Mouse (Mus musculus) embryonic fibroblast, embryonic 13.5 days (primary cell): ENCODE data around the gene Ppp1r15a. TPM values are rescaled to one million over a fixed set of nuclear protein-coding genes. Genes with fewer than 3 reads are reported as not detected.
A peak's percentile ranks its signal among the peaks of the same experiment; 100 is the strongest.
"Not testable (repeated sequence)": the region's sequence is repeated elsewhere in the genome, so short reads cannot be mapped to it uniquely, and the experiment has no call there.

Experiments
- H3K27ac ChIP-seq: 2 replicates; pipeline ENCODE4 v1.5.1; 2012; ENCODE audit warnings: low read length, control low read depth, inconsistent platforms; ENCODE audit not compliant: insufficient read depth
- H3K4me1 ChIP-seq: 2 replicates; pipeline ENCODE4 v1.6.1; 2011; ENCODE audit warnings: low read length; ENCODE audit not compliant: control insufficient read depth, insufficient read depth
- H3K4me3 ChIP-seq: 2 replicates; pipeline ENCODE4 v1.5.1; 2011; ENCODE audit warnings: mild to moderate bottlenecking, control low read depth, low read length; ENCODE audit not compliant: insufficient read depth
- CTCF ChIP-seq: IDR thresholded peaks from 2 replicates; pipeline ENCODE4 v1.5.1; 2011; ENCODE audit warnings: mild to moderate bottlenecking, control low read depth, low read length, moderate library complexity, borderline replicate concordance; ENCODE audit not compliant: insufficient read depth
- POLR2A ChIP-seq: IDR thresholded peaks from 2 replicates; pipeline ENCODE4 v1.6.1; 2011; ENCODE audit warnings: low read depth, mild to moderate bottlenecking, control low read depth, low read length, moderate library complexity
- polyA plus RNA-seq: library from polyadenylated mRNA; stranded (reverse); fragments of >200 nt; gene quantifications from 2 replicates; pipeline ENCODE4 v1.2.4, GENCODE M21; 2011; ENCODE audit warnings: low read depth; ENCODE audit not compliant: missing spikeins, insufficient read length

Gene Ppp1r15a
- polyA plus RNA-seq, 1 experiment, result 35.9 TPM

DNA sequence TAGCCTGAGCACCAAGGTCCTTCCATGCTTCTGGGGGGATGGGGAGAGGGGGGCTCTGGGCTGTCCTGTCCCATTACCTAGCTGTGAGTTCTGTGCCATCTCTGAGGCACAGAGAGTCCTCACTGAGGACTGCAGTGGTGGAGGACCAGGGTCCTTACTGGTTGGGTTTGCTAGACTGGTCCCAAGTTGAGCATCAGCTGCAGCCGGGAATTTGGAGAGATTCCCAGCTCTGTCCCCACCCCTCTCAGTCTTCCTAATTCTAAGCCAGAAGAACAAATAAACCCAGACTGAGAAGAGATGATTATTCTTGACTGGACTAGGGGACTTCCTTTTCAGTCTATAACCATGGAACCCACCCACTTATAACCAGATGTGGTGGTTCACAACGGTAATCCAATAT is 4.6 kb upstream of the Ppp1r15a start:
- Histone ChIP-seq H3K4me3 (no peak overlapping the region), H3K27ac (no peak overlapping the region), H3K4me1 (no peaks in the 10 kb centered on the region)
- 0 out of 2 replicates have a peak, but pooled peaks have one; percentile 28 for TF ChIP-seq POLR2A
- TF ChIP-seq CTCF, result no peak

DNA sequence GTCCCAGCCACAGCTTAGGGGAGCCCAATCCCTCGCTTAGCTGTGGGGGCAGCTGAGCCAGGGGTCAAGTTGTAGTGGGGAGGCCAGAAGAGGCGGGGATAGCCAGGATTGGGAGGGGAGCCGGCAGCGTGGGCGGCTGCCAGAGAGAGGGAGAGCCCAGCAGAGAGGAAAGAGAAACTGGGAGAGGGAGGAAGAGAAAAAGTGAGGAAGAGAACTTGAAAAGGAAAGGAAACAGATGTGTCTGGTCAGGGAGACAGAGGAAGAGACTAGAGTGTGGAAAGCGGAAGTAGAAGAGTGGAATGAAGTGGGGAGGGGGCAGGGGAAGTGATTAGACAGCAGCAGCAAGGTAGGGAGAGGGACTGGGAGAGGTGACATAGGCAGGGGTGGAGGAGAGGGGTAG is 3.4 kb upstream of the Ppp1r15a start:
- Histone ChIP-seq H3K27ac (no peak overlapping the region), H3K4me3 (no peak overlapping the region), H3K4me1 (no peaks in the 10 kb centered on the region)
- TF ChIP-seq CTCF (no peak), POLR2A (0 out of 2 replicates have a peak, but pooled peaks have one; percentile 18)

DNA sequence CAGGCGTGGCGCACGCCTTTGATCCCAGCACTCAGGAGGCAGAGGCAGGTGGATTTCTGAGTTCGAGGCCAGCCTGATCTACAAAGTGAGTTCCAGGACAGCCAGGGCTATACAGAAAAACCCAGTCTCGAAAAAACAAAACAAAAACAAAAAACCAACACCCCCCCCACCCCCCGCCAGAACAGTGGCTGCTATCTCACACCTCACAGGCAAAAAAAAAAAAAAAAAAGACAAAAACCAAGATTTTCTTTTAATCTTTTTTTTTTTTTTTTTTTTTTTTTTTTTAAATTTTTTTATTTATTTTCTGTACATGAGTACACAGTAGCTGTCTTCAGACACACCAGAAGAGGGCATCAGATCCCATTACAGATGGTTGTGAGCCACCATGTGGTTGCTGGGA is 1.1 kb upstream of the Ppp1r15a start:
- H3K4me1 ChIP-seq, H3K4me3 ChIP-seq, H3K27ac ChIP-seq: not testable (repeated sequence)

DNA sequence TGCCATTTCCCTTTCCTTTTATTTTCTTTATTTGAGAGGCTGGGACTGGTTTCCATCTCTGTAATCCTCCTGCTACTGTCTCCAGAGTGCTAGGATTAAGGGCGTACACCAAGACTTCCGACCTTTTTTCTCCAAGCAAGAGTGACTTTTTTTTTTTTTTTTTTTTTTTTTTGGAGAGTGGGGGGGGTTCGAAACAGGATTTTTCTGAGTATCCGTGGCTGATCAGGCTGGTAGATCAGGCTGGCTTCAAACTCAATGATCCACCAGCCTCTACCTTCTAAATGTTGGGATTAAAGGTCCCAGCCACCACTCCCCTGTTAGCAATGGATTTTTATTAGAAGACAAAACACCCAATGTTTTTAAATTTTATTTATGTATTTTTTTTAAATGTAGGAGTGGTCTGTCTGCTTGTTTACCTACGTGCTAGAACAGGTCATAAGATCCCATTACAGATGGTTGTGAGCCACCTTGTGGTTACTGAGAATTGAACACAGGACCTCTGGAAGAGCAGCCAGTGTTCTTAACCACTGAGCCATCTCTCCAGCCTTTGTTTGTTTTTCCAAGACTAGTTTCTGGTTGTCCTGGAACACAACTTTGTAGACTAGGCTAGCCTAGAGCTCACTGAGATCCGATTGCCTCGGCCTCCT is 529 bp upstream of the Ppp1r15a start:
- Histone ChIP-seq H3K4me3 (peak overlapping the region; percentile 94), H3K27ac (peak overlapping the region; percentile 80), H3K4me1 (peaks cover 3% of the 10 kb centered on the region; the same call in 1 of the 2 replicates)
- no peak for TF ChIP-seq CTCF
- TF ChIP-seq POLR2A, result no peak

DNA sequence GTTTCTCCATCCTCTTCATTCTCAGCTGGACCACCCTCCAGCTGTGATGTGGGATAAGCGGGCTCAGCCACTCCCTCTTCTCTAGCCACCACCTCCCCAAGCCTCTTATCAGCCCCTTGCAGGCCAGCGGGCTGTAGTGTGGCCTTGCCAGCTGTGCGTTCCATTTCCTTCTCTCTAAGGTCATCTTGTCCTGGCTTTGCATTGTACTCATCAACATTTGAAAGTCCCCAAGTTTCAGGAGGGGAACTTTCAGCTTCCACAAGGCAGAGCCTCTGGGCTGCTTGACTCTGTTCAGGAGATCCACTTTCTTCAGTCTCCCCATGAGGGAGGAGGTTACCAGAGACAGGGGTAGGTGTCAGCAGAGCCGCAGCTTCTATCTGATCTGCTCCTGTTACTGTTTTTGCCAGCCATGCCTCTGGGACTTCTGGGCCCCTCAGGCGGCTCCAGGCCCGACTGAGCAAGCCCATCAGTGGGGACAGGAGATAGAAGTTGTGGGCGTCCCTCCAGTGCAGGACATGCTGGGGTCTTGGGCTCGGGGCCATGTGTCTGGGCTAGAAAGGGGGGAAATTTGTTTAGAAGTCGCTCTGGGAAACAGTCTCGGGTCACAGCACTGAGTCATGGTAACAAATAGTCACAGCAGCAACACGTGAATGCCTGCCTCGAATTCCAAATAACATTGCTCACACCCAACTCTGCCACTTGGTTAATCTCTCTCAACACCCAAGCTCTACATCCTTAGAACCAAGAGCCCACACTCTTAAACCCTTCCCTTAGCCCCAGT is 1.0 kb downstream of the Ppp1r15a start:
- no peak for TF ChIP-seq CTCF
- no peak; the same call in 1 of the 2 replicates for TF ChIP-seq POLR2A
- Histone ChIP-seq H3K4me1 (peaks cover 3% of the 10 kb centered on the region; the same call in 1 of the 2 replicates), H3K4me3 (peak overlapping the region; percentile 94), H3K27ac (peak overlapping the region; percentile 94)

DNA sequence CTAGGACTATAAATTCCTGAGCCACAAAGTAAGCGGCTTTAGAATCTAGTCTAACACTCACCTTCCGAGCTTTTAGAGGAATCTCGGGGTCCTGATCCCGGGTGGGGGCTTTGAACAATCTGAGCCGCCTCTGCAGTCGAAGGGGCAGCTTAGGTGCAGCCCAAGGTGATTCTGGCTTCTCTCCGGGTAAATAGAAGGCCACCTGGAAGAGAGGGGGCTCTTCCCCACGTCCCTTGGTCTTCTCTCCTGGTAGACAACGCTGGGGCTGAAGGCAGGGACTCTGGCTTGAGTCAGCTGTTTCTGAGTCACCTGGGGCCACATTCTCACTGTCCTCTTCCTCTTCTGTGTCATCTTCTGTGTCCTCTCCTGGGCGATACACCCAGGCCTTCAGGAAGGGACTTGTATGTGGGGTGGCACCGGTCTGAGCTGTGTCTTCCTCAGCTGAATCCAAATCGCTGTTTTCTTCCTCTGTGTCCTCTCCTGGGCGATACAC is 2.3 kb downstream of the Ppp1r15a start:
- TF ChIP-seq CTCF (no peak), POLR2A (no peak)
- peak overlapping the region; percentile 29 for H3K4me3 ChIP-seq
- H3K4me1 ChIP-seq, result peaks cover 3% of the 10 kb centered on the region; the same call in 1 of the 2 replicates
- peak overlapping the region; percentile 41 for H3K27ac ChIP-seq

DNA sequence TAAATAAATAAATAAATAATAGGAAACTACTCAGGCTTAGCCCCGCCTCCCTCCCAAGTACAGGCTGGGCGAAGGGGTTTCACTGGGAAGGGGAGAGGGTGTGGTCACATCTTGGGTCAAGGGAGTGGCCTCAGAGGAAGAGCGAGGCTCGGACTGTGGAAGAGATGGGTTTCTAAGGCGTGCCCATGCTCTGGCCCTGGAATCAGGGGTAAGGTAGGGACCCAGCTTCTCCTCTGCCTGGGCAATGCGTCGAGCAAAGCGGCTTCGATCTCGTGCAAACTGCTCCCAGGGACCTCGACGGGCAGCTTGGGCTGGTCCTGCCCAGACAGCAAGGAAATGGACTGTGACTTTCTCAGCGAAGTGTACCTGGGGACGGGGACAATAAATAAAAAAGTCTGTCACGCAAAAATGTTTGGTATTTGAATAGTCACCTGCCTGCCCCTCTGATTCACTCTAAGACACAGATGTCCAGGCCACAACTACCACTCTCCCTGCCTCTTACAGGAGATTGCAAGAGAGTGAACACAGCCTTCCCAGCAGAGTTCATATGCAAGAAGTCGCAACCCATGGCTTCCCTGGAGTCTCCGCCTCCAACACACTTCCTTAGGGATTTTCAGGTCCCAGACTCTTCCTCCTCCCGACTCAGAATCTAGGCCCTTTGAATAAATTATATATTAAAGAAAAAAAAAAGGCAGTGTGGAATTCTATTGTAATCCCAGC is 3.0 kb downstream of the Ppp1r15a start:
- peak overlapping the region; percentile 29 for H3K4me3 ChIP-seq
- H3K27ac ChIP-seq, result peak overlapping the region; percentile 77
- TF ChIP-seq POLR2A (0 out of 2 replicates have a peak, but pooled peaks have one; percentile 12), CTCF (no peak)
- peaks cover 3% of the 10 kb centered on the region; the same call in 1 of the 2 replicates for H3K4me1 ChIP-seq

DNA sequence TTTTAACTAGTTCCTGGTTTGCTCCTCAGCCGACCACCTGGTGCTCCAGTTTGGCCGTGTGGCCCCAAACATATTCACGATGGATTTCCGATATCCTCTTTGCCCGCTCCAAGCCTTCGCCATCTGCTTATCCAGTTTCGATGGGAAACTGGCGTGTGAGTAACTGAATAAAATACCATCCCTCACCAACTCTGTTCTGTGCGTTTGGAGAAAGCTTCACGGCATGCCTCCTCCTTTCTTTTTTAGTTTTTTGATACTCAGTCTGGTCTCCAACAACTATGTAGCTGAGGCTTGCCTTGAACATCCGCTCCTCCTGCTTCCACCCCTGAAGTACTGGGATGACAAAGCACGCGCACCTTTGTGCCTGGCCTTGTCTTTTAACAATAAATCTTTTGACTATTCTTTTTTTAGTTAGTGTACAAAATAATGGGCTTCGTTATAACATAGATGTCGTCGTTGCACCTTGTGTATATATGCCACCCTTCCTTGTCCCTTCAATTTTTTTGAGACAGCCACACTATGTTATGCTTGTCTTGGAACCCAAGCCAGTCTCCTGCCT is 3.8 kb downstream of the Ppp1r15a start:
- Histone ChIP-seq H3K27ac (0 out of 2 replicates have a peak overlapping the region, but pooled peaks have one; percentile 12), H3K4me1 (peaks cover 3% of the 10 kb centered on the region; the same call in 1 of the 2 replicates), H3K4me3 (0 out of 2 replicates have a peak overlapping the region, but pooled peaks have one; percentile 6)
- no peak for TF ChIP-seq CTCF
- no peak for TF ChIP-seq POLR2A

DNA sequence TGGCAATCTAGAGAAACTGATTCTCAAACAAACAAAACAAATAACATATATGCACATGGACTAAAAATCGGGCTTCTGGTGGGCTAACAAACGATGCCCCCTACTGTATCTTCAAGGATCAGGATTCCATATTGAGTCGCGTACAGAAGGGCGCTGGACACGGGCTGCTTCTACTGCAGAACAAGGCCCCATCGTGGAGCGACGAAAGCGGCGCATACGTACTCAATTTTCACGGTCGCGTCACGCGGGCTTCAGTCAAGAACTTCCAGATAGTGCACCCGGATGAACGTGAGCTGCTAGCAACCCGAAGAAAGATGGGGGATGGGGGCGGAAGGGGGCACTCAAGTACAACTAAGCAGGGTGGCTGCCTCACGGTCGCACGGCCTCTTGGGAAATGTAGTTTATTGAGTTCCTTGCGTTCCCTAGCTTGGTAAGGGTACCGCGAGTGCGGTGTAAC is 4.3 kb downstream of the Ppp1r15a start:
- peak overlapping the region; percentile 50 for H3K4me3 ChIP-seq
- peak overlapping the region; percentile 87 for H3K27ac ChIP-seq
- H3K4me1 ChIP-seq, result peaks cover 3% of the 10 kb centered on the region; the same call in 1 of the 2 replicates
- TF ChIP-seq CTCF (no peak), POLR2A (peak; percentile 63)

DNA sequence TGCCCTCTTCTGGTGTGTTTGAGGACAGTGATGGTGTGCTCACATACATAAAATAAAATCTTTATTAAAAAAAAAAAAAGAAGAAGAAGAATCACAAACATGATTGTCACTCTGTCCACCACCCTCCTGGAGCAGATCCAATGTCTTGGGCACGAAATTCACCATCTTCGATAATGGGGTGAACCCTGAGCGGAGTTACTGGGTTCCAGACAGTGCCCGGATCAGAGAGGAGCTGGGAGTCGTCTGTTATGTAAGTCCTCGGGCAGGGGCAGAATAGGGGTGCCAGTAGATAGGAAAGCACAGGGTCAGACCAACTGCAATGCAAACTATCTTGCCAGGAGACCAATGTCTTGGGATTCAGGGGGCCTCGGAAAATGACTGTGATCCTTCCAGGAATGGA is 5.5 kb downstream of the Ppp1r15a start:
- no peak for TF ChIP-seq CTCF
- no peak for TF ChIP-seq POLR2A
- H3K4me1 ChIP-seq, result peaks cover 3% of the 10 kb centered on the region; the same call in 1 of the 2 replicates
- H3K27ac ChIP-seq, result no peak overlapping the region
- no peak overlapping the region for H3K4me3 ChIP-seq
